Mouse (Mus musculus) ES-Bruce4 (cell line): ENCODE data around the gene Rbm6.

Experiments
- CTCF ChIP-seq: IDR thresholded peaks from one replicate; pipeline ENCODE4 v1.8.1; 2011; ENCODE audit warnings: low read depth, low read length
- EP300 ChIP-seq: IDR thresholded peaks from 2 replicates; pipeline ENCODE4 v1.6.1; 2011; ENCODE audit warnings: low read depth, low read length; ENCODE audit not compliant: insufficient read depth
- POLR2A ChIP-seq: IDR thresholded peaks from one replicate; pipeline ENCODE4 v1.8.1; 2011; ENCODE audit warnings: low read length; ENCODE audit not compliant: insufficient read depth

- TF ChIP-seq POLR2A (no peak), CTCF (no peak), EP300 (no peak)
Observed at GRCm38 (mm10) chr9:107842709-107843108, 30.3 kb downstream of the Rbm6 start.
